In genomic region chr3:155577111-155577510, GRCm38 (mm10) we compare ENCODE assay signal across 16 mouse cellular contexts.
DNase-seq lines count a peak whose midpoint lies in the region; ATAC-seq lines count a peak whose summit lies in the region.
"Had no signal": no experiment of that assay in that cellular context is flagged by ENCODE, and none has a peak within 500 bp of the region (broad histone marks: within the 10 kb centered on the region; RNA-seq: fewer than 3 reads in every experiment).

No protein-coding gene starts in this region.

- no peak overlapping the region for H3K9ac ChIP-seq in neural tube, embryonic 11.5 days (ENCODE audit: low read length)
- no peak overlapping the region for H3K9ac ChIP-seq in forebrain, embryonic 13.5 days
- no peak overlapping the region for H3K9ac ChIP-seq in hindbrain, embryonic 14.5 days
- H3K9ac ChIP-seq: heart, embryonic 13.5 days; hindbrain, embryonic 15.5 days; limb, embryonic 13.5 days; liver, postnatal 0 days; stomach, embryonic 15.5 days had no signal

- H3K4me3 ChIP-seq in neural tube, embryonic 11.5 days (ENCODE audit: low read depth, low read length), result no peak overlapping the region
- no peak overlapping the region for H3K4me3 ChIP-seq in forebrain, embryonic 13.5 days
- H3K4me3 ChIP-seq in hindbrain, embryonic 14.5 days (replicated peaks; ENCODE audit: low read length), result no peak overlapping the region
- H3K4me3 ChIP-seq: heart, embryonic 13.5 days; hindbrain, embryonic 15.5 days; limb, embryonic 13.5 days; stomach, embryonic 15.5 days had no signal

- no peaks in the 10 kb centered on the region for H3K36me3 ChIP-seq in neural tube, embryonic 11.5 days (ENCODE audit: control insufficient read depth, insufficient read depth, low read length)
- no peaks in the 10 kb centered on the region for H3K36me3 ChIP-seq in forebrain, embryonic 13.5 days (ENCODE audit: poor library complexity, severe bottlenecking)
- H3K36me3 ChIP-seq in hindbrain, embryonic 14.5 days (replicated peaks; ENCODE audit: control insufficient read depth, insufficient read depth), result no peaks in the 10 kb centered on the region
- H3K36me3 ChIP-seq: heart, embryonic 13.5 days; hindbrain, embryonic 15.5 days; limb, embryonic 13.5 days; stomach, embryonic 15.5 days had no signal

- no peaks in the 10 kb centered on the region for H3K4me1 ChIP-seq in neural tube, embryonic 11.5 days (ENCODE audit: control insufficient read depth, insufficient read depth, low read length)
- H3K4me1 ChIP-seq in forebrain, embryonic 13.5 days, result peaks cover 8% of the 10 kb centered on the region
- 0 out of 2 replicates have a peak, but pooled peaks cover 5% of the 10 kb centered on the region for H3K4me1 ChIP-seq in hindbrain, embryonic 14.5 days (replicated peaks; ENCODE audit: control insufficient read depth, insufficient read depth, low read length)
- H3K4me1 ChIP-seq: heart, embryonic 13.5 days; limb, embryonic 13.5 days; stomach, embryonic 15.5 days had no signal

- no peaks in the 10 kb centered on the region for H3K27me3 ChIP-seq in neural tube, embryonic 11.5 days (ENCODE audit: control insufficient read depth, insufficient read depth, low read length)
- no peaks in the 10 kb centered on the region for H3K27me3 ChIP-seq in forebrain, embryonic 13.5 days
- no peaks in the 10 kb centered on the region for H3K27me3 ChIP-seq in hindbrain, embryonic 14.5 days (ENCODE audit: control insufficient read depth, insufficient read depth, low read length)
- H3K27me3 ChIP-seq: heart, embryonic 13.5 days; hindbrain, embryonic 15.5 days; limb, embryonic 13.5 days; stomach, embryonic 15.5 days had no signal

- no peak overlapping the region for H3K4me2 ChIP-seq in neural tube, embryonic 11.5 days (ENCODE audit: low read depth)
- H3K4me2 ChIP-seq in forebrain, embryonic 13.5 days, result no peak overlapping the region
- H3K4me2 ChIP-seq in hindbrain, embryonic 14.5 days (replicated peaks), result no peak overlapping the region
- H3K4me2 ChIP-seq: heart, embryonic 13.5 days; hindbrain, embryonic 15.5 days; limb, embryonic 13.5 days; stomach, embryonic 15.5 days had no signal

- peak; percentile 77; the same call in 1 of the 2 replicates for ATAC-seq in neural tube, embryonic 11.5 days (ENCODE audit: insufficient read depth, low FRiP score, low TSS enrichment)
- ATAC-seq in forebrain, embryonic 13.5 days, result peak; percentile 92
- peak; percentile 68; the same call in 1 of the 2 replicates for ATAC-seq in hindbrain, embryonic 14.5 days (ENCODE audit: low FRiP score)
- ATAC-seq in cerebellum, adult (ENCODE audit: insufficient number of reproducible peaks, low FRiP score, low TSS enrichment), result no peak
- ATAC-seq: liver, postnatal 0 days had no signal

- intact Hi-C loops in gastrocnemius, postnatal 36 days (cut with DNase I), result no loop called here

- no peak overlapping the region for H3K27ac ChIP-seq in neural tube, embryonic 11.5 days (ENCODE audit: low read depth, low read length)
- H3K27ac ChIP-seq in forebrain, embryonic 13.5 days, result no peak overlapping the region
- no peak overlapping the region; the same call in 1 of the 2 replicates for H3K27ac ChIP-seq in hindbrain, embryonic 14.5 days
- H3K27ac ChIP-seq: heart, embryonic 13.5 days; hindbrain, embryonic 15.5 days; limb, embryonic 13.5 days; stomach, embryonic 15.5 days had no signal

- peak; percentile 10 for DNase-seq in neural tube, embryonic 11.5 days (ENCODE audit: low spot score)
- DNase-seq in neural tube, embryonic 10.5 days (ENCODE audit: extremely low spot score, low spot score), result no peak
- no peak for DNase-seq in hindbrain, embryonic 14.5 days (ENCODE audit: low spot score)
- peak; percentile 84 for DNase-seq in retina, embryonic 14.5 days (ENCODE audit: low spot score)
- no peak for DNase-seq in gastrocnemius, postnatal 36 days
- DNase-seq: cerebellum, postnatal 36 days; gastrocnemius, postnatal 14 days; kidney, postnatal 10 days; layer of hippocampus, postnatal 36 days; liver, postnatal 0 days had no signal

- 6% methylated on average over 2 of the region's 2 CpGs for WGBS in neural tube, embryonic 11.5 days
- WGBS in forebrain, embryonic 13.5 days, result 11% methylated on average over 2 of the region's 2 CpGs
- 7% methylated on average over 2 of the region's 2 CpGs for WGBS in hindbrain, embryonic 14.5 days

- no peaks in the 10 kb centered on the region for H3K9me3 ChIP-seq in neural tube, embryonic 11.5 days (ENCODE audit: control insufficient read depth, low read length)
- H3K9me3 ChIP-seq in forebrain, embryonic 13.5 days (replicated peaks), result no peaks in the 10 kb centered on the region
- no peaks in the 10 kb centered on the region for H3K9me3 ChIP-seq in hindbrain, embryonic 14.5 days (ENCODE audit: control insufficient read depth, low read length)
- H3K9me3 ChIP-seq: heart, embryonic 13.5 days; hindbrain, embryonic 15.5 days; limb, embryonic 13.5 days; stomach, embryonic 15.5 days had no signal

Comparison
In these comparisons a context has a peak if more than half of its experiments do, and no peak if none do; other contexts are left out.
1. DNase-seq: peak in neural tube, embryonic 11.5 days (single experiment) and retina, embryonic 14.5 days (single experiment); none in neural tube, embryonic 10.5 days (single experiment), hindbrain, embryonic 14.5 days (single experiment) and gastrocnemius, postnatal 36 days (0 of 2).